Mouse (Mus musculus): ENCODE measurements around the gene Dgkg. TPM values are rescaled to one million over a fixed set of nuclear protein-coding genes. Genes with fewer than 3 reads are reported as not detected.

Dgkg gene
- polyA plus RNA-seq, 1 experiment from 2014 or later, result 0.76 TPM

DNA sequence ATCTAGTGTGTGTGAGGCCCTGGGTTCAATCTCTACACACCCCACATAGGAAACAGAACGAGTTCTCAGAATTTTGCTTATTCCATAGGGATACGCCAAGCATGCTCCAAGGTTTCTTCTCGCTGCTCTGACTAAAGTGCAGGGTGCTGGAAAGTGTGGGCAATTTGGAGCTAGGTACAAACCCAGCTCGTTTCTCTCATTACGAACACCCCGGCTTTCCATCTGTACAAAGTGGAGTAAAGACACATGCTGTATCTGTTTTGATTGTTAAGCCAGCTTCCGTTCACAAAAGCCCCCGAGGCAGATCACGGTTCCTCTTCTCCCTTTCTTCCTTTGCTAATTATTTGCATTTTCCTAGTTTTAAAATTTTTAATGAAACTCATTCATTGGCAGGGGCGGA lies 78.1 kb downstream of the Dgkg start:
- no peak overlapping the region for H3K4me2 ChIP-seq (ENCODE audit: low read length)
- no peaks in the 10 kb centered on the region for H3K9me3 ChIP-seq (ENCODE audit: control insufficient read depth, low read length)
- no peak for ATAC-seq (ENCODE audit: low FRiP score, low TSS enrichment)
- no peaks in the 10 kb centered on the region for H3K27me3 ChIP-seq (ENCODE audit: control insufficient read depth, insufficient read depth, low read length)
- WGBS, result 92% methylated on average over 10 of the region's 10 CpGs
- no peak for DNase-seq
- no peak overlapping the region for H3K9ac ChIP-seq (replicated peaks; ENCODE audit: low read length)
- H3K4me3 ChIP-seq (replicated peaks; ENCODE audit: low read depth, low read length), result no peak overlapping the region
- H3K27ac ChIP-seq (replicated peaks; ENCODE audit: low read depth, low read length), result no peak overlapping the region
- H3K36me3 ChIP-seq (ENCODE audit: control insufficient read depth, insufficient read depth, low read length), result no peaks in the 10 kb centered on the region
- H3K4me1 ChIP-seq (ENCODE audit: control insufficient read depth, insufficient read depth, low read length), result peaks cover 4% of the 10 kb centered on the region; the same call in 1 of the 2 replicates

GRCm38 (mm10) chr16:22577656-22578055 lies 79.4 kb downstream of the Dgkg start:
- DNase-seq, result peak; percentile 49
- no peak overlapping the region for H3K9ac ChIP-seq (replicated peaks; ENCODE audit: low read length)

DNA sequence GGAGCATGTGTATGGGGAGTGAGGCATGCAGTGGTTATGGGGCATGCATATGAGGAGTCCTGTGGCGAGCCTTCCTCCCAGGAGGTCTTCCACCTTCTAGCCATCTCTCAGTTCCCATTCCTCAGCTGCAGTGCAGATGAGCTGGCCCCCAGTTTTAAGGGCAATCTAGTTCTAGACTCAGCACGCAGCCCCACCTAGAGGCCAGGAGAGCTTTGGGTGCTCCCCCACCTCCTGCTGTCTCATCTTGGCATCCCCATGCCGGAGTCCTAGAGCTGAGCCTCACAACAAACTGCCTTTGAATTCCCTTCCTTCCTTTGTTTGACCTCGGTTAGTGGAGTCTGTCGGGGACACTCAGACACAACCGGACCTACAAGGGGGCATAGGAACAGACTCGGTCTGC lies 82.9 kb downstream of the Dgkg start:
- ATAC-seq (ENCODE audit: low FRiP score, low TSS enrichment) (no peak), DNase-seq (no peak)
- Histone ChIP-seq H3K4me1 (ENCODE audit: control insufficient read depth, insufficient read depth, low read length) (no peaks in the 10 kb centered on the region), H3K4me3 (replicated peaks; ENCODE audit: low read depth, low read length) (no peak overlapping the region), H3K9me3 (ENCODE audit: control insufficient read depth, low read length) (no peaks in the 10 kb centered on the region), H3K9ac (replicated peaks; ENCODE audit: low read length) (no peak overlapping the region), H3K27me3 (ENCODE audit: control insufficient read depth, insufficient read depth, low read length) (no peaks in the 10 kb centered on the region), H3K36me3 (ENCODE audit: control insufficient read depth, insufficient read depth, low read length) (no peaks in the 10 kb centered on the region), H3K27ac (replicated peaks; ENCODE audit: low read depth, low read length) (no peak overlapping the region), H3K4me2 (ENCODE audit: low read length) (no peak overlapping the region)
- WGBS, result 75% methylated on average over 7 of the region's 7 CpGs

More at GRCm38 (mm10) chr16:22577656-22578055, 79.4 kb downstream of the Dgkg start:
- ATAC-seq (ENCODE audit: low FRiP score, low TSS enrichment), result no peak
- WGBS, result 64% methylated on average over 8 of the region's 8 CpGs
- Histone ChIP-seq H3K4me3 (replicated peaks; ENCODE audit: low read depth, low read length) (no peak overlapping the region), H3K9me3 (ENCODE audit: control insufficient read depth, low read length) (no peaks in the 10 kb centered on the region), H3K27ac (replicated peaks; ENCODE audit: low read depth, low read length) (no peak overlapping the region), H3K4me1 (ENCODE audit: control insufficient read depth, insufficient read depth, low read length) (peaks cover 4% of the 10 kb centered on the region; the same call in 1 of the 2 replicates), H3K36me3 (ENCODE audit: control insufficient read depth, insufficient read depth, low read length) (no peaks in the 10 kb centered on the region), H3K4me2 (ENCODE audit: low read length) (no peak overlapping the region), H3K27me3 (ENCODE audit: control insufficient read depth, insufficient read depth, low read length) (no peaks in the 10 kb centered on the region)

DNA sequence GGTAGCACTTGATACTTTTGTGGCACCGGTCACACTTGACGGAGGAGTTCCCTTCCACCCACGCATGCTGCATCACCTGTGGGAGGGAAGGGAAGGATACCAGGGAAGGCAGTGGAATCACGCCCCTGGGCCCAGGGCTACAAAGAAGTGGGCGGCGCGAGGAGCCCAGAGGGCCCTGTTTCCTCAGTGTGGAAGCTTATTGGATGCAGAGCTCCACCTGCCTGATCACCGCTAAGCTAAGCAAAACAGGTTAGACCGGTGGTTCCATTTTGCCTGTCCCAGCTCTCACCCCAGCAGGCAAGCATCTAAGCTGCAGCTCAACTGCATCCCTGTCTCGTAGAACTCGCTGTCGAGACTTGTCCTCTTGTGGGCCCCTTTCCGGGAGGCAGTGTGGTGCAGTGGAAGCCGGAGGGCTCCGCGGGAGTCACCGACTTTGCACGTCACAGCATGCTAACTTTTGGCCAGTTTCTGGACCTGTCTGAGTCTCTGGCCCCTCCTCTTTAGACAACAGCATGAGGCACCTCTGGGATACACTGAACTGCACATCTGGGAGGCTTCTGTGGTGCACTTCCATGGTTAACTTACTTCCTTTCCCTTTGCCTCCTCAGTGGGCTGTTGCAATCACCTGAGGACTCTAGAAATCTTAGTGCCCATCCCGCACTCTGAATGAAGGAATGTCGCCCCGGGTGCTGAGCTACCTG lies 84.2 kb downstream of the Dgkg start:
- Histone ChIP-seq H3K9me3 (ENCODE audit: control insufficient read depth, low read length) (no peaks in the 10 kb centered on the region), H3K27ac (replicated peaks; ENCODE audit: low read depth, low read length) (no peak overlapping the region), H3K4me2 (ENCODE audit: low read length) (no peak overlapping the region), H3K36me3 (ENCODE audit: control insufficient read depth, insufficient read depth, low read length) (no peaks in the 10 kb centered on the region), H3K4me1 (ENCODE audit: control insufficient read depth, insufficient read depth, low read length) (no peaks in the 10 kb centered on the region), H3K9ac (replicated peaks; ENCODE audit: low read length) (no peak overlapping the region), H3K27me3 (ENCODE audit: control insufficient read depth, insufficient read depth, low read length) (no peaks in the 10 kb centered on the region), H3K4me3 (replicated peaks; ENCODE audit: low read depth, low read length) (no peak overlapping the region)
- no peak for ATAC-seq (ENCODE audit: low FRiP score, low TSS enrichment)
- 43% methylated on average over 21 of the region's 21 CpGs for WGBS
- DNase-seq, result no peak

- no peaks in the 10 kb centered on the region for H3K27me3 ChIP-seq (ENCODE audit: control insufficient read depth, insufficient read depth, low read length)
- H3K27ac ChIP-seq (replicated peaks; ENCODE audit: low read depth, low read length), result no peak overlapping the region
- H3K4me1 ChIP-seq (ENCODE audit: control insufficient read depth, insufficient read depth, low read length), result no peaks in the 10 kb centered on the region
- H3K36me3 ChIP-seq (ENCODE audit: control insufficient read depth, insufficient read depth, low read length), result no peaks in the 10 kb centered on the region
- 81% methylated on average over 3 of the region's 3 CpGs for WGBS
- ATAC-seq (ENCODE audit: low FRiP score, low TSS enrichment) (no peak), DNase-seq (no peak)
- no peak overlapping the region for H3K4me3 ChIP-seq (replicated peaks; ENCODE audit: low read depth, low read length)
- H3K9ac ChIP-seq (replicated peaks; ENCODE audit: low read length), result no peak overlapping the region
- no peaks in the 10 kb centered on the region for H3K9me3 ChIP-seq (ENCODE audit: control insufficient read depth, low read length)
- H3K4me2 ChIP-seq (ENCODE audit: low read length), result no peak overlapping the region
Observed at GRCm38 (mm10) chr16:22564907-22565272, 92.1 kb downstream of the Dgkg start.

GRCm38 (mm10) chr16:22564259-22564906 lies 92.6 kb downstream of the Dgkg start:
- 0 out of 2 replicates have a peak, but pooled peaks have one; percentile 72 for ATAC-seq (ENCODE audit: low FRiP score, low TSS enrichment)
- Histone ChIP-seq H3K4me1 (ENCODE audit: control insufficient read depth, insufficient read depth, low read length) (no peaks in the 10 kb centered on the region), H3K9ac (replicated peaks; ENCODE audit: low read length) (no peak overlapping the region), H3K27me3 (ENCODE audit: control insufficient read depth, insufficient read depth, low read length) (no peaks in the 10 kb centered on the region), H3K4me3 (replicated peaks; ENCODE audit: low read depth, low read length) (no peak overlapping the region), H3K9me3 (ENCODE audit: control insufficient read depth, low read length) (no peaks in the 10 kb centered on the region), H3K36me3 (ENCODE audit: control insufficient read depth, insufficient read depth, low read length) (no peaks in the 10 kb centered on the region), H3K27ac (replicated peaks; ENCODE audit: low read depth, low read length) (no peak overlapping the region), H3K4me2 (ENCODE audit: low read length) (no peak overlapping the region)
- WGBS, result 63% methylated on average over 14 of the region's 14 CpGs
- peak; percentile 87 for DNase-seq

DNA sequence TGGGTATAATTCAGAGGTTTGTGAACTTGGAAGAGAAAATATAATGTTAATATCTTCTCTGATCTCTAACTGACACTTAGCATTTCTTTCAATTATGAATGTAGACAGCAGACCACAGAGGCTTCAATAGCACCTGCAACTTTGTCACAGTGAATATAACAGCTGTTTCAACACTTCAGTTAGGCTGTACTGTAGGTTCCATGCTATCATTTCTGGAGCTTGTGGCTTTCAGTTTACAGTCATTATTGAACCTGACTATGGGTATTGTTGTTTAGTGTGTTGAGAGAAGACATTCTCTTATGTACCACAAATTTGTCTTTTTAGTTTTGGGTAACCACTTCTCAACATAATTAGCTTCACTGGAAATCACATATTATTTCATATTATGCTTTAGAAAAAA lies 93.4 kb downstream of the Dgkg start:
- H3K4me1 ChIP-seq (ENCODE audit: control insufficient read depth, insufficient read depth, low read length), result no peaks in the 10 kb centered on the region
- H3K36me3 ChIP-seq (ENCODE audit: control insufficient read depth, insufficient read depth, low read length), result no peaks in the 10 kb centered on the region
- H3K27ac ChIP-seq (replicated peaks; ENCODE audit: low read depth, low read length), result no peak overlapping the region
- no peak overlapping the region for H3K9ac ChIP-seq (replicated peaks; ENCODE audit: low read length)
- H3K9me3 ChIP-seq (ENCODE audit: control insufficient read depth, low read length), result no peaks in the 10 kb centered on the region
- ATAC-seq (ENCODE audit: low FRiP score, low TSS enrichment), result no peak
- H3K4me2 ChIP-seq (ENCODE audit: low read length), result no peak overlapping the region
- no peaks in the 10 kb centered on the region for H3K27me3 ChIP-seq (ENCODE audit: control insufficient read depth, insufficient read depth, low read length)
- DNase-seq, result no peak
- H3K4me3 ChIP-seq (replicated peaks; ENCODE audit: low read depth, low read length), result no peak overlapping the region

- no peaks in the 10 kb centered on the region for H3K9me3 ChIP-seq (ENCODE audit: control insufficient read depth, low read length)
- no peaks in the 10 kb centered on the region for H3K4me1 ChIP-seq (ENCODE audit: control insufficient read depth, insufficient read depth, low read length)
- no peak overlapping the region for H3K4me3 ChIP-seq (replicated peaks; ENCODE audit: low read depth, low read length)
- H3K36me3 ChIP-seq (ENCODE audit: control insufficient read depth, insufficient read depth, low read length), result no peaks in the 10 kb centered on the region
- no peak overlapping the region for H3K4me2 ChIP-seq (ENCODE audit: low read length)
- 23% methylated on average over 2 of the region's 2 CpGs for WGBS
- DNase-seq (peak; percentile 30), ATAC-seq (ENCODE audit: low FRiP score, low TSS enrichment) (no peak)
- H3K9ac ChIP-seq (replicated peaks; ENCODE audit: low read length), result no peak overlapping the region
- H3K27me3 ChIP-seq (ENCODE audit: control insufficient read depth, insufficient read depth, low read length), result no peaks in the 10 kb centered on the region
- H3K27ac ChIP-seq (replicated peaks; ENCODE audit: low read depth, low read length), result no peak overlapping the region
Observed at GRCm38 (mm10) chr16:22554996-22555395, 102.0 kb downstream of the Dgkg start.

DNA sequence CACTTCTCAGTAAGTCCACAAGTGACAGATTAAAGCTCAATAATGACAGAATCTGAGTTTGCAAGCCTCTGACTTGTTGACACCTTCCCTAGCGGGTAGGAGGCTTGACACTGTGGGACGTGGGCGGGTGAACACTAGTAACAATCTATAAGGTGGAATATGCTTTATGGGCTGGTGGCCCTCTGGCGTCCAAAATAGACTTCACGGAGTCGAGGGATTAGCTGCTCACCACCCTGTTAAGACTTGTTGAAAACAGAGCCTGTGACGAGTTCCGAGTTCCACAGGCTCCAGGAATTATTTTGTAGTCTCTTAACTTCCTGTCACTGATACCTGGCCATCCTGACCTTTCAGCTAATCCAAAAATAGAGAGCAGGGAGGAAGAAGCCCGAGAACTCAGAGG lies 104.7 kb downstream of the Dgkg start:
- ATAC-seq (ENCODE audit: low FRiP score, low TSS enrichment), result no peak
- DNase-seq, result no peak
- Histone ChIP-seq H3K27ac (replicated peaks; ENCODE audit: low read depth, low read length) (no peak overlapping the region), H3K4me2 (ENCODE audit: low read length) (no peak overlapping the region), H3K9ac (replicated peaks; ENCODE audit: low read length) (no peak overlapping the region), H3K27me3 (ENCODE audit: control insufficient read depth, insufficient read depth, low read length) (no peaks in the 10 kb centered on the region), H3K36me3 (ENCODE audit: control insufficient read depth, insufficient read depth, low read length) (no peaks in the 10 kb centered on the region), H3K4me1 (ENCODE audit: control insufficient read depth, insufficient read depth, low read length) (peaks cover 7% of the 10 kb centered on the region; the same call in 1 of the 2 replicates), H3K4me3 (replicated peaks; ENCODE audit: low read depth, low read length) (no peak overlapping the region), H3K9me3 (ENCODE audit: control insufficient read depth, low read length) (no peaks in the 10 kb centered on the region)
- WGBS, result 64% methylated on average over 9 of the region's 9 CpGs
